Mouse (Mus musculus) erythroblast, embryonic 14.5 days (primary cell): ENCODE measurements around the gene Cep128. TPM values are rescaled to one million over a fixed set of nuclear protein-coding genes. Genes with fewer than 3 reads are reported as not detected.

Experiments used
- H3K27me3 ChIP-seq: 2 replicates; pipeline ENCODE4 v1.6.1; 2012; ENCODE audit warnings: inconsistent platforms; ENCODE audit not compliant: control insufficient read depth
- H3K36me3 ChIP-seq: 2 replicates; pipeline ENCODE4 v1.6.1; 2012; ENCODE audit warnings: mild to moderate bottlenecking, inconsistent platforms; ENCODE audit not compliant: control insufficient read depth
- H3K4me1 ChIP-seq: 2 replicates; pipeline ENCODE4 v1.6.1; 2012; ENCODE audit warnings: inconsistent platforms; ENCODE audit not compliant: control insufficient read depth
- H3K4me3 ChIP-seq: replicated peaks from 2 replicates; pipeline ENCODE3; 2012; ENCODE audit warnings: moderate library complexity, mild to moderate bottlenecking, inconsistent platforms
- H3K9me3 ChIP-seq: 2 replicates; pipeline ENCODE4 v1.6.1; 2012; ENCODE audit warnings: low read length, inconsistent platforms, mixed read lengths; ENCODE audit not compliant: control insufficient read depth
- GATA1 ChIP-seq: IDR thresholded peaks from 2 replicates; pipeline ENCODE4 v1.6.1; 2012; ENCODE audit warnings: low read length, inconsistent platforms, mixed read lengths
- TAL1 ChIP-seq: IDR thresholded peaks from 3 replicates; pipeline ENCODE4 v1.6.1; 2012; ENCODE audit warnings: low read length, inconsistent platforms, mixed read lengths
- polyA plus RNA-seq: library from polyadenylated mRNA; stranded (reverse); fragments of >175 nt; gene quantifications from 2 replicates; pipeline ENCODE4 v1.2.3, GENCODE M21; 2012

Gene Cep128
- polyA plus RNA-seq, 1 experiment = 1.4 TPM

GRCm38 (mm10) chr12:91273936-91274335 lies 110.3 kb downstream of the Cep128 start:
- no peaks in the 10 kb centered on the region for H3K27me3 ChIP-seq
- H3K4me1 ChIP-seq = no peaks in the 10 kb centered on the region
- TF ChIP-seq TAL1 (no peak), GATA1 (no peak)

DNA sequence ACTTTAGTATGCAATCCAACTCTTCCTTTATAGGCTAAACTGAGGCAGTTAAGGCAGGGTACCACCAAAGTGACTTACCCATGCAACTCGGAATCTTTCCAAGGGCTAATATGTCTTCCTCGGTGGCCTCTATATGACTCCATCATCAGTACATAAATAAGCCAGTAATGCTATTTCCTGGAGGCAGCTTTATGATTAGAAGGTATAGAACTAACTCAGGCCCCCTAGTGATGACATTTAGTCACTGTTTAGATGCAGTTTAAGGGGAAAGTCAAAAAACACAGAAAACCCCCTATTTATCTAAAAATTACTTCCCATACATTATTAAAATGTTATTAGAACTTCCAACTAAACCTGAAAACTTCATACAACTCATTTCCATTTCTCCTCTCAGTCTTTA lies 114.6 kb downstream of the Cep128 start:
- H3K4me1 ChIP-seq = no peaks in the 10 kb centered on the region
- peaks cover 36% of the 10 kb centered on the region for H3K36me3 ChIP-seq
- TF ChIP-seq TAL1 = no peak
- H3K27me3 ChIP-seq = no peaks in the 10 kb centered on the region
- H3K4me3 ChIP-seq = no peak overlapping the region
- no peaks in the 10 kb centered on the region for H3K9me3 ChIP-seq

More at GRCm38 (mm10) chr12:91273936-91274335, 110.3 kb downstream of the Cep128 start:
- Histone ChIP-seq H3K9me3 (no peaks in the 10 kb centered on the region), H3K36me3 (peaks cover 20% of the 10 kb centered on the region), H3K4me3 (no peak overlapping the region)

GRCm38 (mm10) chr12:91268974-91269373 lies 115.2 kb downstream of the Cep128 start:
- no peaks in the 10 kb centered on the region for H3K4me1 ChIP-seq

DNA sequence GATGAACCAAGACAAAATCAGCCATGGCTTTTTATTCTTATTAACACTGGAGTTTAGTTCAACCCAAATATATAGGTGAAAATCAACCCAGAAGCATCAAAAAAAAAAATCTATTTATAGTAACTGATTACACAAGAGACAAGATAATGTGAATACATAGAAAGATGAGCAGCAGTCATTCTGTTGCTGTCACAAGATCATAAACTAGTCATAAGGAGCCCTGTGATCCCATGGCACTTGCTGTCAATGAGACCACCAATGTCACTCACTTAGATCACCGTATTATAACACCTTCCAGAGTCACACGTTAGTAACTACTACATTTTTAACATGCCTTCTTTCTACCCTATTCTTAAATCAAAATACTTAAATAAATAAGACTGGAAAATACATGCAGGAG lies 118.2 kb downstream of the Cep128 start:
- TF ChIP-seq GATA1 (no peak), TAL1 (no peak)
- Histone ChIP-seq H3K4me3 (no peak overlapping the region), H3K27me3 (no peaks in the 10 kb centered on the region), H3K9me3 (no peaks in the 10 kb centered on the region), H3K36me3 (peaks cover 43% of the 10 kb centered on the region), H3K4me1 (no peaks in the 10 kb centered on the region)

More at GRCm38 (mm10) chr12:91268974-91269373, 115.2 kb downstream of the Cep128 start:
- Histone ChIP-seq H3K4me3 (no peak overlapping the region), H3K27me3 (no peaks in the 10 kb centered on the region), H3K36me3 (peaks cover 34% of the 10 kb centered on the region), H3K9me3 (no peaks in the 10 kb centered on the region)
- TF ChIP-seq TAL1 = no peak
- TF ChIP-seq GATA1 = no peak

GRCm38 (mm10) chr12:91265462-91265861 lies 118.7 kb downstream of the Cep128 start:
- TF ChIP-seq TAL1 (no peak), GATA1 (no peak)
- Histone ChIP-seq H3K36me3 (peaks cover 46% of the 10 kb centered on the region), H3K4me1 (no peaks in the 10 kb centered on the region), H3K4me3 (no peak overlapping the region), H3K27me3 (no peaks in the 10 kb centered on the region), H3K9me3 (no peaks in the 10 kb centered on the region)

GRCm38 (mm10) chr12:91264828-91265355 lies 119.3 kb downstream of the Cep128 start:
- Histone ChIP-seq H3K4me3 (no peak overlapping the region), H3K9me3 (no peaks in the 10 kb centered on the region), H3K4me1 (no peaks in the 10 kb centered on the region), H3K27me3 (no peaks in the 10 kb centered on the region), H3K36me3 (peaks cover 51% of the 10 kb centered on the region)
- TF ChIP-seq GATA1 (no peak), TAL1 (no peak)

GRCm38 (mm10) chr12:91263705-91264104 lies 120.5 kb downstream of the Cep128 start:
- no peak for TF ChIP-seq GATA1
- TF ChIP-seq TAL1 = no peak
- H3K36me3 ChIP-seq = peaks cover 57% of the 10 kb centered on the region
- H3K27me3 ChIP-seq = no peaks in the 10 kb centered on the region
- no peaks in the 10 kb centered on the region for H3K4me1 ChIP-seq
- no peaks in the 10 kb centered on the region for H3K9me3 ChIP-seq
- H3K4me3 ChIP-seq = no peak overlapping the region

GRCm38 (mm10) chr12:91262801-91263200 lies 121.4 kb downstream of the Cep128 start:
- TF ChIP-seq TAL1 (no peak), GATA1 (no peak)
- H3K36me3 ChIP-seq = peaks cover 62% of the 10 kb centered on the region

DNA sequence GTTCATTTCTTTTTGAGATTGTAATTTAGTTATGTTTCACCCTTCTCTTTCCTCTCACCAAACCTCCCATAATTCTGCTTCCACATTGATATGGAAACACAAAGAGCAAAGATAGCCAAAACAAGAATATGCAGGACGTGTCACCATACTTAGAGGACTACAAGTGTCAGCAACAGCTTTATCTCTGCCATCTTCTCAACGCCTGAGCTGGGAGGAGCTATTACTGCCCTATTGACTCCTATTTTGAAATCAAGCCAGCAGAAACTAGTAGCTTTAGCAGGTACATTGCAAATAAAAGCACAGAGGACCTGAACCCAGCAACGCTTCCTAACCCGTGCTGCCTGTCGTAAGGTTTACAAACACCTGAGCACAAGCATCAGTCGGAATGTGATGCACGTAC lies 127.9 kb downstream of the Cep128 start:
- no peaks in the 10 kb centered on the region for H3K4me1 ChIP-seq
- peaks cover 68% of the 10 kb centered on the region for H3K36me3 ChIP-seq
- no peak for TF ChIP-seq GATA1
- TF ChIP-seq TAL1 = no peak
- H3K4me3 ChIP-seq = no peak overlapping the region
- no peaks in the 10 kb centered on the region for H3K27me3 ChIP-seq
- no peaks in the 10 kb centered on the region for H3K9me3 ChIP-seq

More at GRCm38 (mm10) chr12:91262801-91263200, 121.4 kb downstream of the Cep128 start:
- no peaks in the 10 kb centered on the region for H3K4me1 ChIP-seq
- no peaks in the 10 kb centered on the region for H3K9me3 ChIP-seq
- H3K27me3 ChIP-seq = no peaks in the 10 kb centered on the region
- no peak overlapping the region for H3K4me3 ChIP-seq

- H3K4me3 ChIP-seq = no peak overlapping the region
- peaks cover 59% of the 10 kb centered on the region for H3K36me3 ChIP-seq
- TF ChIP-seq TAL1 (no peak), GATA1 (no peak)
- H3K9me3 ChIP-seq = no peaks in the 10 kb centered on the region
- H3K27me3 ChIP-seq = no peaks in the 10 kb centered on the region
- no peaks in the 10 kb centered on the region for H3K4me1 ChIP-seq
Observed at GRCm38 (mm10) chr12:91254831-91255230, 129.4 kb downstream of the Cep128 start.
